Mouse (Mus musculus) lung, postnatal 0 days (tissue): ENCODE data around the gene Ell. TPM values are rescaled to one million over a fixed set of nuclear protein-coding genes. Genes with fewer than 3 reads are reported as not detected.

Source experiments
- ATAC-seq: fragments of 200-750 bp; cut with Nextera tagmentation; 2 replicates; pipeline ENCODE4 v1.8.0; 2017; ENCODE audit warnings: moderate library complexity
- DNase-seq: peaks from one replicate; pipeline ENCODE4 v3.0.0-alpha.2; 2016; ENCODE audit warnings: low spot score
- H3K27ac ChIP-seq: fragments of 300-500 bp; sonication (generic); 2 replicates; pipeline ENCODE4 v1.5.1; 2014; ENCODE audit warnings: antibody characterized with exemption, mild to moderate bottlenecking, low read length, mixed read lengths
- H3K27me3 ChIP-seq: fragments of 300-500 bp; sonication (generic); replicated peaks from 2 replicates; pipeline ENCODE4 v1.6.1; 2014; ENCODE audit warnings: low read length, mixed read lengths; ENCODE audit not compliant: insufficient read depth
- H3K36me3 ChIP-seq: fragments of 300-500 bp; sonication (generic); 2 replicates; pipeline ENCODE4 v1.6.1; 2014; ENCODE audit warnings: low read length, mixed read lengths; ENCODE audit not compliant: insufficient read depth
- H3K4me1 ChIP-seq: fragments of 300-500 bp; sonication (generic); 2 replicates; pipeline ENCODE4 v1.6.1; 2014; ENCODE audit warnings: antibody characterized with exemption, low read depth, low read length, mixed read lengths; ENCODE audit not compliant: insufficient read depth
- H3K4me2 ChIP-seq: fragments of 300-500 bp; sonication (generic); replicated peaks from 2 replicates; pipeline ENCODE4 v1.6.1; 2014; ENCODE audit warnings: low read depth, mild to moderate bottlenecking, low read length, moderate library complexity, mixed read lengths
- H3K4me3 ChIP-seq: fragments of 300-500 bp; sonication (generic); 2 replicates; pipeline ENCODE4 v1.5.1; 2014; ENCODE audit warnings: low read depth, low read length
- H3K9ac ChIP-seq: fragments of 300-500 bp; sonication (generic); replicated peaks from 2 replicates; pipeline ENCODE4 v1.6.1; 2014; ENCODE audit warnings: low read depth, mild to moderate bottlenecking
- H3K9me3 ChIP-seq: fragments of 300-500 bp; sonication (generic); 2 replicates; pipeline ENCODE4 v1.6.1; 2016; ENCODE audit warnings: low read length, mixed read lengths
- CTCF ChIP-seq: IDR thresholded peaks from 2 replicates; pipeline ENCODE4 v1.5.1; 2016; ENCODE audit warnings: antibody characterized with exemption, mild to moderate bottlenecking
- EP300 ChIP-seq: IDR thresholded peaks from 2 replicates; pipeline ENCODE4 v1.6.1; 2016; ENCODE audit warnings: antibody characterized with exemption, mild to moderate bottlenecking, control low read depth
- WGBS: fragments of 180-500 bp; shearing (Covaris S2); extraction: QIAGEN DNeasy Blood & Tissue Kit; methylation state at CpG from one replicate; pipeline ENCODE4 v1.1.7; 2014; 5-methylcytosine and 5-hydroxymethylcytosine counted together
- polyA plus RNA-seq: library from polyadenylated mRNA; unstranded; fragments of >200 nt; fragmentation: Nextera tagmentation; extraction: Ambion mirVana; gene quantifications from 2 replicates; pipeline ENCODE4 v1.2.1, GENCODE M21; 2015

Ell gene
- polyA plus RNA-seq, 1 experiment from 2014 or later, result 13.0 TPM

DNA sequence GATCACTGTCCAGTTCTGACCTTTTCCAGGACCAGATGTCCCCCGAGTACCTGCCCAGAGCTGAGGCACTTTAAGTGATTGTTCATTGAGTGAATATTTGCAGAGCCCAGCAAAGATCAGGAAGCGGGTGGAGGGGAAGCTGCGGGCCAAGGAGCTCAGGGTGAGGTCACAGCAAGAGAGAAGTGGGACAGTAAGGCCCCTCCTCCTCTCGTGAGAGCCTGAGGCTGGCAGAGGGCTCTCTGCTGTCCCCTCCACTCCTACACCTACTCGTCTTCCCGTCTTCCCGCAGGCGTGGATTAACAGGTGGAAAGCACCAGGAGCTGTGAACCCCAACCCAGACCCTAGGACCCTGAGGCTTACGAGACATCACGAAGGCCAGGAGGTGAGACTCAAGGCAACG is 77.4 kb downstream of the Ell start:
- ATAC-seq (no peak), DNase-seq (no peak)
- H3K4me2 ChIP-seq, result no peak overlapping the region
- H3K27ac ChIP-seq, result no peak overlapping the region
- no peak overlapping the region for H3K9ac ChIP-seq
- WGBS, result 43% methylated on average over 11 of the region's 11 CpGs
- no peaks in the 10 kb centered on the region for H3K4me1 ChIP-seq
- H3K36me3 ChIP-seq, result no peaks in the 10 kb centered on the region
- TF ChIP-seq CTCF (no peak), EP300 (no peak)
- no peaks in the 10 kb centered on the region for H3K9me3 ChIP-seq
- 0 out of 2 replicates have a peak overlapping the region, but pooled peaks have one; percentile 0 for H3K4me3 ChIP-seq
- H3K27me3 ChIP-seq, result no peaks in the 10 kb centered on the region

DNA sequence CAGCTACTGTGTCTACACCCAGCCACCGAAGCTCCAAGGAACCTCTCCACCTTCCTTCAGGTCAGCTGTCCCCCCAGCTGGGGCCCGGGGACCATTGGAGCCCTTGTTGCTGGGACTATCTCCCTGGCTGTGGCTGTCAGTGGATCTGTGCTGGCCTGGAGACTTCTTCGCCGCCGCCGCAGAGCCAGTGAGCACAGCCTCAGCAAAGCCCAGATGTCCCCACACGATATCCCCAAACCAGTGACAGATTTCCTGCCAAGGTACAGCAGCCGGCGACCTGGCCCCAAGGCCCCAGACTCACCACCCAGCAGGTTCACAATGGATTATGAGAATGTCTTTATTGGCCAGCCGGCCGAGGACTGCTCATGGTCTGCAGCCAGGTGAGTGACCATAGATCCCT is 78.7 kb downstream of the Ell start:
- TF ChIP-seq CTCF, result no peak
- no peak for TF ChIP-seq EP300
- DNase-seq, result no peak
- 79% methylated on average over 11 of the region's 11 CpGs for WGBS
- Histone ChIP-seq H3K4me2 (no peak overlapping the region), H3K9me3 (no peaks in the 10 kb centered on the region), H3K27ac (0 out of 2 replicates have a peak overlapping the region, but pooled peaks have one; percentile 16), H3K4me1 (no peaks in the 10 kb centered on the region), H3K36me3 (no peaks in the 10 kb centered on the region), H3K4me3 (no peak overlapping the region), H3K27me3 (no peaks in the 10 kb centered on the region), H3K9ac (no peak overlapping the region)
- no peak for ATAC-seq

DNA sequence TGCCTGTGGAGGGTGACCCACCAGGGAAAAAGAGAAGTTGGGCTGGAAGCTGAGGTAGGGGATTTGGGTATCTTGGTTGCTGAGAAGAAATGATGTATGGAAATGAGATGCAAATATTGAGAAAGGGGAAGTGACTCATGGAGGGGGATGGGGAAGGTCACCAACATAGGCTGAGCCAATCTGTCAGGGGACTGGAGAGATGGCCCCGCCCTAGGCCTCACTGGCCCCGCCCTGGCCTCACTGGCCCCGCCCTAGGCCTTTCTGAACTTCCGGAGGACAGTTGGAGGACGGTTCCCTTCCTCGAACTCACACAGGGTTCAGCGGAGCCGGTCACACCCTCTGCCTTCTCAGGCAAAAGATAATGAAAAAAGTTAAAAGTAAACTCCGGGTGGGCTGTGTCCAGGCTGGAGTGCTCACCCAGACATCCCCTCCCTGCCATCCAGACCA is 79.7 kb downstream of the Ell start:
- no peak for TF ChIP-seq CTCF
- TF ChIP-seq EP300, result no peak
- Histone ChIP-seq H3K36me3 (no peaks in the 10 kb centered on the region), H3K27me3 (no peaks in the 10 kb centered on the region), H3K9me3 (no peaks in the 10 kb centered on the region), H3K4me2 (no peak overlapping the region), H3K9ac (no peak overlapping the region), H3K27ac (no peak overlapping the region), H3K4me1 (no peaks in the 10 kb centered on the region), H3K4me3 (no peak overlapping the region)
- ATAC-seq, result peak; percentile 80
- 26% methylated on average over 9 of the region's 9 CpGs for WGBS
- peak; percentile 79 for DNase-seq

DNA sequence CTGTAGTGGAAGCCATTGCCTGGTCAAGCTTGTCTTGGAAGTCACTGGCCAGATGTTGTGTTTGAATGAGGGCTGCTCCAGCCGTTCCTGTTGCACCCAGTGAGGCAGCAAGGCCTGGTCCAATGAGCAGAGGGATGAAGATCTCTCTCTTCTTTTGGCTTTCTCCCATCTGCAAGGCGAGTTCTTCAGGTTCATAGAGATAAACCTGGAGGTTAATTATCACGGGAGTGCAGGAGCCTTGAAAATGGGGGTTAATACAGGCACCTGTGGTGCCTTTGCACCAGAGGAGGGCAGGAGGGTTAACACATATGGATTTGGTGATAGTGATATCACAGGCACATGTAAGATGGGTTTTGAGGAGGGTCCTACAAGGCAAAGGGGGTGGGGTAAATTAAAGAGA is 83.0 kb downstream of the Ell start:
- Histone ChIP-seq H3K4me3 (no peak overlapping the region), H3K9ac (no peak overlapping the region), H3K27me3 (no peaks in the 10 kb centered on the region), H3K27ac (no peak overlapping the region), H3K9me3 (no peaks in the 10 kb centered on the region), H3K4me2 (no peak overlapping the region), H3K36me3 (no peaks in the 10 kb centered on the region), H3K4me1 (no peaks in the 10 kb centered on the region)
- TF ChIP-seq CTCF, result no peak
- no peak for TF ChIP-seq EP300
- WGBS, result 48% methylated on average over 3 of the region's 3 CpGs
- ATAC-seq, result no peak
- DNase-seq, result no peak

DNA sequence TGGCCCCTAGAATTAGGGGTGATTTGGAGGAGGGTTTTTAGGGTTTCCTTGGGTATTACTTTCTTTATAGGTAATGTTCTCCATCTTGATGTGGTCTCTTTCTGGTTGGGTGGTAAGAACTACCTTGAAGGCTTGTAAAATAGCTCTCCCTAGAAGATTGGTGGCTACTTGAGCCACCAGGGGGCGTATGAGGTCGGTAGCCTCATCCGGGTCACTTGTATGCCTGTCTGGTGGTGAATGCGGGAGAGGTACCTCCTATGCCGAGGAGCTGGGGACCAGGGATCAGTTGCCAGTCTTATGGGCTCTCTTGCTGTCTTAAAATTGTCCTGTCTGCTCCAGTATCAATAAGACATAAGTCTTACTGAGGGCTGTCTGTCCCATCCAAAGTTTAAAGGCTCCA is 85.8 kb downstream of the Ell start:
- no peak overlapping the region for H3K4me2 ChIP-seq
- no peak for TF ChIP-seq EP300
- TF ChIP-seq CTCF, result peak; percentile 77
- H3K9ac ChIP-seq, result no peak overlapping the region
- 0 out of 2 replicates have a peak, but pooled peaks have one; percentile 27 for ATAC-seq
- no peaks in the 10 kb centered on the region for H3K9me3 ChIP-seq
- H3K4me3 ChIP-seq, result no peak overlapping the region
- DNase-seq, result peak; percentile 75
- 10% methylated on average over 5 of the region's 5 CpGs for WGBS
- H3K36me3 ChIP-seq, result no peaks in the 10 kb centered on the region
- H3K27ac ChIP-seq, result no peak overlapping the region
- H3K27me3 ChIP-seq, result no peaks in the 10 kb centered on the region
- peaks cover 3% of the 10 kb centered on the region; the same call in 1 of the 2 replicates for H3K4me1 ChIP-seq

DNA sequence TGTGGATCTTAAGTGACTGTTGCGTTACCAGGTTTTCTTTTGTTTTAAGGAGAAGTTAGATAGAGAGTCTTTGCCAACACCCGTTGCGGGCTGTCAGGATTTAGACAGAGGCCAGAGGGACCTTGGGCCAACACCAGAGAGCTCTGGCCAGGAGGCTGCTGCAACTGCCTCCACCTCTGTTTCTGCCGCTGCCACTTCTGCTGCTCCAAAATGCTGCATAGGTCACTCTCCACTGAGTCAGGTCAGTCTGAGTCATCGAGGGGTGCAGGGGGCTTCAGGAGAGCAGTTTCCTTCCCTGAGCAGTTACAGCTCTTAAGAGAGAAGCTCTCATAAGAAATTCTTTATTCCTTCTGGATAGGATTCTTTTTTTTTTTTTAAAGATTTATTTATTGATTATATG is 87.8 kb downstream of the Ell start:
- Histone ChIP-seq H3K27me3 (no peaks in the 10 kb centered on the region), H3K4me2 (no peak overlapping the region), H3K27ac (no peak overlapping the region), H3K4me1 (peaks cover 11% of the 10 kb centered on the region; the same call in 1 of the 2 replicates), H3K9me3 (no peaks in the 10 kb centered on the region), H3K9ac (no peak overlapping the region), H3K4me3 (no peak overlapping the region), H3K36me3 (no peaks in the 10 kb centered on the region)
- DNase-seq (no peak), ATAC-seq (no peak)
- WGBS, result 85% methylated on average over 5 of the region's 5 CpGs
- TF ChIP-seq CTCF (no peak), EP300 (no peak)
